Mouse (Mus musculus) lung, adult 2 months (tissue): Measurements from ENCODE around the gene Eml5. TPM values are rescaled to one million over a fixed set of nuclear protein-coding genes. Genes with fewer than 3 reads are reported as not detected.

ENCODE experiments used
- DNase-seq: peaks from one replicate; pipeline ENCODE4 v3.0.0; 2022
- H3K4me1 ChIP-seq: fragments of 200-500 bp; 2 replicates; pipeline ENCODE4 v1.6.1; 2011; ENCODE audit warnings: low read length; ENCODE audit not compliant: control insufficient read depth, insufficient read depth
- H3K4me3 ChIP-seq: fragments of 200-500 bp; replicated peaks from 2 replicates; pipeline ENCODE3; 2011; ENCODE audit warnings: low read depth, mild to moderate bottlenecking, control low read depth, low read length; ENCODE audit errors: extremely low read depth
- CTCF ChIP-seq: fragments of 200-500 bp; IDR thresholded peaks from 2 replicates; pipeline ENCODE4 v1.5.1; 2011; ENCODE audit warnings: mild to moderate bottlenecking, low read length, control low read depth; ENCODE audit not compliant: insufficient read depth
- POLR2A ChIP-seq: fragments of 200-500 bp; IDR thresholded peaks from 2 replicates; pipeline ENCODE4 v1.6.1; 2011; ENCODE audit warnings: low read depth, mild to moderate bottlenecking, control low read depth, low read length, borderline replicate concordance; ENCODE audit errors: extremely low read depth
- WGBS: fragments of 180-500 bp; shearing (Covaris S2); methylation state at CpG from one replicate; pipeline ENCODE4 v1.1.7; 2018; 5-methylcytosine and 5-hydroxymethylcytosine counted together
- polyA plus RNA-seq: library from polyadenylated mRNA; depleted of rRNA; stranded (reverse); fragments of >200 nt; gene quantifications from 2 replicates; pipeline ENCODE4 v1.2.3, GENCODE M21; 2012

Gene Eml5
- polyA plus RNA-seq, 1 experiment = 3.9 TPM

DNA sequence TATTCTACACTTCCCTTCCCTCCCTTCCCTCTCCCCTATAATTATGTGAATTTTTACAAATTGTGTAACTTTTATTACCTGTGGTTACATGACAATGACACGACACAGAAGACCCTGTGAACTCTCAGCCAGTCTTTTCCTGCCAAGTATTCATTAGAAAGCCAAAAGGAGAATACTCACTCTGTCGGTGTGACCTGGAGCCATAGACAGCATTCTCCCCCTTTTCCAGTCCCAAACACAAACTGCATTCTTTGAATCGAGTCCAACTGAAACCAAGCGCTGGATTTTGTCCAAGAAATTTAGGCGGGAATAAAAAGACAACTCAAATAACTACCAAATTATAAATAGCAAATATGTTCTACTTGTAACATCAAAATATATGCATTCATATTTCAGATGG lies 19.5 kb downstream of the Eml5 start:
- no peak overlapping the region for H3K4me3 ChIP-seq
- H3K4me1 ChIP-seq = no peaks in the 10 kb centered on the region
- no peak for DNase-seq
- WGBS = 30% methylated on average over 5 of the region's 5 CpGs
- TF ChIP-seq CTCF (no peak), POLR2A (no peak)

DNA sequence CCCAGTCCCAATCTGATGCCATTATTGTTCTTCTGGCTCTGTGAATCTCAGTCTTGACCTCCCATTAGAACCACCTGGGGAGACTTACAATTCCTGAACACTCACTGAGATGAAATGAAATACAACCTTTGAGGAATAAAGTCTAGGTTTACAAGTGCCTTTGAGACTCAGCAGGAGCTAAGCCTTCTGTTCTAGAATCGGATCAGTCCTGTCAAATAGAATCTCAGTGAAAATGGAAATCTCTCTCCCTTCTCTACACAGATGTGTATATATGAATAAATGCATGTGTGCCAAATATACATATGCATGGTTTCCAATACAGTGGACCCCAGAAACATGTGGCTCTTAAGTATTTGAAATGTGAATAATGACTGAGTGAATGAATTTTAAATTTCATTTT lies 22.6 kb downstream of the Eml5 start:
- Histone ChIP-seq H3K4me1 (no peaks in the 10 kb centered on the region), H3K4me3 (no peak overlapping the region)
- TF ChIP-seq CTCF (no peak), POLR2A (no peak)
- WGBS = 84% methylated on average over 1 of the region's 1 CpGs
- no peak for DNase-seq

- 62% methylated on average over 2 of the region's 2 CpGs for WGBS
- no peak for DNase-seq
- Histone ChIP-seq H3K4me1 (no peaks in the 10 kb centered on the region), H3K4me3 (no peak overlapping the region)
- TF ChIP-seq CTCF (no peak), POLR2A (no peak)
Measured at GRCm38 (mm10) chr12:98875216-98875615, 26.1 kb downstream of the Eml5 start.

- WGBS = 89% methylated on average over 10 of the region's 10 CpGs
- H3K4me3 ChIP-seq = no peak overlapping the region
- DNase-seq = no peak
- H3K4me1 ChIP-seq = no peaks in the 10 kb centered on the region
- no peak for TF ChIP-seq POLR2A
- TF ChIP-seq CTCF = no peak
Measured at GRCm38 (mm10) chr12:98872836-98873235, 28.4 kb downstream of the Eml5 start.

DNA sequence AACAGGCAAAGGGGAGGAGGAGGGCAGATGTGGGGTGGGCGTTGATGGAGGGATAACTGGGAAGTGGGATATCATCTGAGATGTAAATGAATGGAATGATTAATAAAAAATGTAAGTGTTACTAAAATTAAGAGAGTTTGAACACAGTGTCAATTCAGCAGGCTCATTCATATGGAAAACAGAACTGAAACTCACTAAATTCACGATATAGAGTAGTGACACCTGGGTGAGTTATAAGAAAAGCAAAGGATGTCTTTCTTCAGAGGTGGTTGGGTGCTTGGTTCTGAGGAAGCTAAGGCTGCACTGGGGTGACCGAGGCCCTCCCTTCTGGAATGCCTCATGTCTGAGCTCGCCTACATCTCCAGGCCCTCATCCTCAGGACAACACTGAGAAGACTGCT lies 37.8 kb downstream of the Eml5 start:
- 81% methylated on average over 4 of the region's 4 CpGs for WGBS
- no peaks in the 10 kb centered on the region for H3K4me1 ChIP-seq
- no peak for TF ChIP-seq POLR2A
- TF ChIP-seq CTCF = no peak
- no peak for DNase-seq
- no peak overlapping the region for H3K4me3 ChIP-seq

DNA sequence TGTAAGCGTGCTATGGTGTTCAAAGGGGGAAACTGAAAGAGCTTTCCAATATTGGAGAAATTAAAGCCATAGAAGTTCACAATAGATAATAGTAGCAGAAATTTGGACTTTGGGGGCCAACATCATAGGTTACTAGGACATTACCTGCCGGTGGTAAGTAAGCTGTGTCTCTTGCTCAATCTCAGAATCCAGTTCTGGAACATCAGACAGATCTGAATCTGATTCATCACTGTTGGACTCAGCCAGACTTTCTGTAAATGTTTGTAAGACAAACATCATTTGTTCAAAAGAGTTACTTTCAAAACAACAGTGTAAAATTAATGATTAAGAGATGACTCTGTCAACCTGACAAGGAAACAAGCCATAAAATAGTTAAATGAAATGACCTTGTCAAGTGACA lies 41.0 kb downstream of the Eml5 start:
- TF ChIP-seq POLR2A (no peak), CTCF (no peak)
- DNase-seq = no peak
- Histone ChIP-seq H3K4me3 (no peak overlapping the region), H3K4me1 (no peaks in the 10 kb centered on the region)
- 78% methylated on average over 2 of the region's 2 CpGs for WGBS

GRCm38 (mm10) chr12:98850767-98851166 lies 50.5 kb downstream of the Eml5 start:
- TF ChIP-seq POLR2A = no peak
- TF ChIP-seq CTCF = peak; percentile 69
- 16% methylated on average over 3 of the region's 3 CpGs for whole genome bisulfite sequencing
- H3K4me3 ChIP-seq = no peak overlapping the region
- peak; percentile 48 for DNase-seq
- H3K4me1 ChIP-seq = no peaks in the 10 kb centered on the region

- no peak for DNase-seq
- no peak overlapping the region for H3K4me3 ChIP-seq
- 98% methylated on average over 3 of the region's 3 CpGs for whole genome bisulfite sequencing
- TF ChIP-seq CTCF = no peak
- TF ChIP-seq POLR2A = no peak
- no peaks in the 10 kb centered on the region for H3K4me1 ChIP-seq
Measured at GRCm38 (mm10) chr12:98844774-98845173, 56.5 kb downstream of the Eml5 start.

DNA sequence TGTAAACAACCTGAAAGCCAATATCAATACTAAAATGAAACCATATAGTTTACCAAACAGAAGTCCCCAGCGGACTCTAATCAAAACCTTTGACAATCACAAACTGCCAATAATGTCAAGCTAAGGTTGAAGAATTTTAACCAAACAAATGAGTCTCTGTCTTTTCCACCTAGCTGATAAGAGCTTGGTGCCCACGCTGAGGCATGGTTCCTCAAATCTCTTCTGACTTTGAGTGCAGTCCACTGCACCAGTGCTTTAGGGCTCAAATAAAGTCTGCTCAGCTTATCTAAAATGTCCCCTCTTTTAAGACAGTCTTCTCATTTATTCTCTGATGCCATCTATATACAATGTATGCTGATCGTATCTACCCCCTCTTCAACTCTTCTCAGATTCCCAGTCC lies 61.1 kb downstream of the Eml5 start:
- TF ChIP-seq CTCF (no peak), POLR2A (no peak)
- Histone ChIP-seq H3K4me3 (no peak overlapping the region), H3K4me1 (no peaks in the 10 kb centered on the region)
- no peak for DNase-seq
- WGBS = 71% methylated on average over 3 of the region's 3 CpGs

GRCm38 (mm10) chr12:98837940-98838339 lies 63.3 kb downstream of the Eml5 start:
- no peak for DNase-seq
- 89% methylated on average over 3 of the region's 3 CpGs for WGBS
- Histone ChIP-seq H3K4me3 (no peak overlapping the region), H3K4me1 (no peaks in the 10 kb centered on the region; the same call in 1 of the 2 replicates)
- TF ChIP-seq POLR2A (no peak), CTCF (no peak)

- DNase-seq = no peak
- no peaks in the 10 kb centered on the region; the same call in 1 of the 2 replicates for H3K4me1 ChIP-seq
- WGBS = 68% methylated on average over 2 of the region's 2 CpGs
- H3K4me3 ChIP-seq = no peak overlapping the region
- TF ChIP-seq POLR2A (no peak), CTCF (no peak)
Measured at GRCm38 (mm10) chr12:98835466-98835865, 65.8 kb downstream of the Eml5 start.

DNA sequence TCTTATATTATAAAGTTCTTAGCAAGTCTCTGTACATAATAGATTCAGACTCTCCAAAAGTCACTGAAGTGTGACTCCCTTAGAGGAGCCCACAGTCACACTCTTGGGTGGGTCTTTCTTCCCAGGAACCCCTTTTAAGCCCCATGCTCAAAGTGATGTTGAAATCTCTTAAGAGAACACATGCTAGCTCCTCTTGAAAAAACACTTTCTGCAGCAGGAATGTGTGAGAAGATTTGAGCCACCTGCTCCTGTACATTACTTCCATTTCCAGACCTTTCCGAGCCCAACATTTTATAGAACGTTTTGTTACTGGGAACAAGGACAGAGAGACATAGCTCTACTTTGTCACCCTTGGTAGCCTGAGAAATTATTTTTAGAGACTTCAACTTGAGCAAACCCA lies 66.4 kb downstream of the Eml5 start:
- Histone ChIP-seq H3K4me1 (no peaks in the 10 kb centered on the region; the same call in 1 of the 2 replicates), H3K4me3 (no peak overlapping the region)
- WGBS = 69% methylated on average over 2 of the region's 2 CpGs
- no peak for TF ChIP-seq POLR2A
- no peak for TF ChIP-seq CTCF
- no peak for DNase-seq
